Mouse (Mus musculus): ENCODE measurements around the gene Thoc2.
"Not testable (repeated sequence)": the region's sequence is repeated elsewhere in the genome, so short reads cannot be mapped to it uniquely, and the experiment has no call there.

Thoc2 gene

GRCm38 (mm10) chrX:41920574-41920973 is at the start of gene Thoc2:
TSS of gene Thoc2 (minus strand) at chrX:41920674.
- DNase-seq (ENCODE audit: low spot score): no peak

- no peak for DNase-seq (ENCODE audit: low spot score)
Observed at GRCm38 (mm10) chrX:41970096-41970495, 49.6 kb upstream of the Thoc2 start.

DNA sequence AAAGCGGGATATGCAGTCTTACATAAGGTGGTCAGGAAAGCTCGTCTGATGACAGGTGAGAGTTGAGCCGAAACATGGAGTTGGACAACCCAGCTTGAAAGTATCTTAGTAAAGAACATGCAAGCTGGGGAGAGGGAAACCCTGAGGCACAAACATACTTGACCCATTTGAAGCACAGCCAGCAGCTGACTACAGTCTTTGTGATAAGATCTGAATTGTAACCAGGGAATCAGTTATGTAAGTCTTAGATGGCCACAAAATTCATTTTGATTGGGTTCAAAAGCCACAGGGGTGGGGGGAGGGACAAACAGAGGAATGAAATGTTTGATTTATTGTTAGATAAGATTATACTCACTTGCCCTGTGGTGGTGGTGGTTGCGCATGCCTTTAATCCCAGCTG is 48.9 kb upstream of the Thoc2 start:
- DNase-seq (ENCODE audit: low spot score): no peak

DNA sequence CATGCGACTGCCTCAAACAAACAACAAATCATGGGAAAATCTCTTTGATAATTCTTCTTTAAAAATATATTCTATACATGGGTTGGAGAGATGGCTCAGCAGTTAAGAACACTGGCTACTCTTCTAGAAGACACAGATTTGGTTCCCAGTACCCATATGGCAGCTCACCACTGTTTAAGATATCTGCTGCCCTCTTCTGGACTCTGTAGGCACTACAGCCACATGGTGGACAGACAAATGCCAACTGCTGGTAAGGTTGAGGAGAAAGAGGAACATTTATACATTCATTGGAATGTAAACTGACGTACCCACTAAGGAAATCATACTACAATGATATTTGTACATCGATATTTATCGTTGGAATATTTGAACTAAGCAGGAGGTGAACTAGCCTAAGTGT is 36.7 kb upstream of the Thoc2 start:
- no peak for DNase-seq (ENCODE audit: low spot score)

DNA sequence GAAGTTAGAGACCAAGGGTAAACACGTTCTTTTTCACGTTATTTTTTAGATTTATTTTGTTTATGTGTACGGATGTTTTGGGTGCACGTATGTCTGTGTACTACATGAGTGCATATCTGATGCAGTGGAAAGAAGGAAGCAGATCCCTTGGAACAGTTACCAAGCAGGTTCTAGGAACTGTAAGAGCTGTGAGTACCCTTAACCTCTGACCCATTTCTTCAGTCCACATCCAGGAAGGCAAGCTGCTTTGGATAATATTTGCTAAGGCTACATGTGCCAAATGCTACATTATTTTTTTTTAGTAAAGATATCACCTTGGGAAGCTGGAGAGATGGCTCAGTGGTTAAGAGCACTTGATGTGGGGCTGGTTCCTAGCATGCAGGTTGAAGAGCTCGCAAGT is 21.4 kb upstream of the Thoc2 start:
- DNase-seq (ENCODE audit: low spot score): no peak

- not testable (repeated sequence) for DNase-seq (ENCODE audit: low spot score)
Observed at GRCm38 (mm10) chrX:41931821-41932220, 11.3 kb upstream of the Thoc2 start.

GRCm38 (mm10) chrX:41924708-41925107 is 4.2 kb upstream of the Thoc2 start:
- DNase-seq (ENCODE audit: low spot score): no peak

DNA sequence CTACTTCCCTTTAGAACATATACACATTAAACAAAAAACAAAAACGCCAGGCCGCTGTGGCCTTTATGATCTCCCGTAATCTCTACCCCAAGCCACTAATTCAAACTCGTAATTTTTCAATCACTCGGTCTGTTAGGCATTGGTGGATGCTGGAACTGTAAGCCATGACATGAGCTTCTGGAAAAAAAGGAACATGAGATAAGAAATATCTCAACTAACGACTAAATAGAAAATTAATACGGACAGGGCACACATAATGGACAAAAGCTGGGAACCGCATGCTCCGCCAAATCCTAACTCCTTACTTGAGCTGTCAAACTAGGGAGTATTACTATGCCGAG is 8.4 kb downstream of the Thoc2 start:
- DNase-seq (ENCODE audit: low spot score): no peak

- DNase-seq (ENCODE audit: low spot score): peak; percentile 34
Observed at GRCm38 (mm10) chrX:41911390-41912060, 8.9 kb downstream of the Thoc2 start.

DNA sequence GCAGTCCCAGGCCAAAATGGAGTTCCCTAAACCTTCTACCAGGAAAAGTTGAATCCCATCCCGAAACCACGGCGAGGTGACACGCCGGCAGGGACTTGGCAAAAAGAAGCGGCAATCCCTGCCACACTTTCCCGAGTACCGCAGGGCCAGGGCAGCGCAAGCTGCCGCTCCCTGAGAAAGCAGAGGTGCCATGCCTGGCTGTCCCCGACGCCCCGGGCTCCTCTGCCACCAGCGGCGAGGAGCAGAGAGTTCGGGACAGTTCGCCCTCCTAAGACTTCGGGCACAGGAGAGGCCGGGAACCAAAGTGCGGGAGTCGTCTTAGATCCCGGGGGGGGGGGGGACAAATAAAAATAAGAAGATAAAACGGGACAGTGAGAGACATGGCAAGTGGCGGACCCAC is 9.5 kb downstream of the Thoc2 start:
- no peak for DNase-seq (ENCODE audit: low spot score)

- DNase-seq (ENCODE audit: low spot score): no peak
Observed at GRCm38 (mm10) chrX:41910471-41910870, 10.0 kb downstream of the Thoc2 start.

DNA sequence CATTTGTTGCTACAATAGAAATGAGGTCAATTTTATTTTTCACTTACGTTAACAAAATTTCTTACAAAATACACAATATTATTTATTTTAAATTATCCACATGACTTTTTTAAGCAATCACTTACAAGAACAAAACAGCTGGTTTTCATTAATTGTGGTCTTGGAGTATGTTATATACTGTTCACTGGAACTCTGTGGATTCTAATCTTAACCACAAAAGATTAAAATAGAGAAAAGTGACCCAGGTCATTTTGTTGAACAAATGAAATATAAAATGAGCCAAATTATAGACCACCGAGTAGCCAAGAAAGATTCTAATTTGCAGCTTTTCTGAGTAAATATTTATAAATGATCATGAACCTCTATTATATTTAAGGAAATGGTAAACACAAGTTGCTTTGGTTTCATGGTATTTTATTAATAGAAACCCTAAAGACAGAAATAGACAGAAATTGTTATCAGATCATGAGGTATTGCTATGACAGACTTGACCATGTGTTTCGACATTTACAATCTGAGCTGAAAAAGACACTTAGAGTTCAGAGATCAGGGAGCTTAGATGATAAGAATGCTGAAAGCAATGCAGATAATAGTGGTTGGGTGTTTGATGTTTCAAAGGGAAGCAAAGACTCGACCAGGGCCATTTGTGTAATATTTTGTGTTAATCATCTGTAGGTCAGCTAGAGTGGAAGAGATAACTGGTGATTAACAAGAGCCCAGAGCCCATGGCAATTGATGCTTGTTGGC is 35.5 kb downstream of the Thoc2 start:
- DNase-seq (ENCODE audit: low spot score): no peak

GRCm38 (mm10) chrX:41876581-41876980 is 43.9 kb downstream of the Thoc2 start:
- DNase-seq (ENCODE audit: low spot score): no peak

DNA sequence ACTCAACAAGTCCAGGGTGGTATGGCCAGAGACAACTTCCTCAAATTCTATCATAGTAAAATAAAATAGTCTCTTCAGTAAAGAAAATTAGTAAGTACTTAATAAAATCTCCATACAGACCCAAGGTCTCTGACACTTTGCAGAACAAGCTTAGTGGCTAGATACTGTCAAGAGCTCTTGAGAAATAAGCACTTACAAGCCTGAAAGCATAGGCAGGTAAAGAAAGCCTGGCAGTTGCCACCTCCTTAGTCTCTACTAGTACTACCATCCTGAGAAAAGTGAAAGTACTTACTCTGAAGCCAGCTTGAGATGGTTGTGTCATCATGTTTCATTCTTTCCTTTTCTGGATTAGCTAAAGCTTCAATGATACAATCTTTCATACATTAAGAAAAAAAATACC is 82.7 kb downstream of the Thoc2 start:
- no peak for DNase-seq (ENCODE audit: low spot score)

DNA sequence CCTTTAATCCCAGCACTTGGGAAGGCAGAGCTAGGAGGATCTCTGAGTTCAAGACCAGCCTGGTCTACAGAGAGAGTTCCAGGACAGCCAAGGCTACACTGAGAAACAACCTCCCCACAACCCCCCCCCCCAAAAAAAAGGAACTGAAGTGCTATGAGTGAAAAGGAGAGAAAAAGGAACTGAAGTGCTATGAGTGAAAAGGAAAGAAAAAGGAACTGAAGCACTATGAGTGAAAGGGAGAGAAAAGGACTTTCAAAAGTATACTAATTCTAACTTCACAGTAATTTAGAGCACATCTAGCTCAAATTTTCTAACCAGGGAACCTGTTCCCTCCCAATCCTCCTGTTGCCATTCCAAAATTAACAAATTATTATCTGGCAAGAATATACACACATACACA is 114.9 kb downstream of the Thoc2 start:
- no peak for DNase-seq (ENCODE audit: low spot score)

GRCm38 (mm10) chrX:41793303-41793702 is 127.2 kb downstream of the Thoc2 start:
- no peak for DNase-seq (ENCODE audit: low spot score)

All from urinary bladder, postnatal 10 days (tissue).